Mouse (Mus musculus): Measurements from ENCODE around the gene Krt222.

Krt222 gene

DNA sequence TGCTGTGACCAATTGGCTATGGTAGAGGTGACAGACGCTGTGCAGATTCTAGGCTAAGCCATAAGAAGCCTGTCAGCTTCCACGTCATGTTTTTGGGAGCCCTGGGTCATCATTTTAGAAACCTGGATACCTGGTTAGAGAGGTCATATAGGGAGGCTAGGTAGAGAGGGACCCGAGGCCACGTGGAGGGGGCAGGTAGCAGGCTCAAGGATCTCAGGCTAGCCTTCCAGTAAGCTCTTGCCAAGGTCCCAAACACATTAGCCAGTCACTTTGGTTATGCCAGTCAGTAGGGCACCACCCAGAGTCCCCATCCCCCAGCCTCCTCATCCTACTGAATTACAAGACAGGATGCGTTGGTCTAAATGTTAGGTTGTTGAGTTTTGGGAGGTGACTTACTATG, 1.8 kb downstream of the Krt222 start:
- DNase-seq (ENCODE audit: low read depth in 2 of 2, low spot score in 2 of 2) = no peak

- peak; percentile 78 to 80 for DNase-seq (ENCODE audit: low read depth in 2 of 2, low spot score in 2 of 2)
These were observed 5.4 kb downstream of the Krt222 start for GRCm38 (mm10) chr11:99238468-99238867.

- DNase-seq (ENCODE audit: low read depth in 2 of 2, low spot score in 2 of 2) = no peak
These were observed 12.7 kb downstream of the Krt222 start for GRCm38 (mm10) chr11:99231049-99231816.

DNA sequence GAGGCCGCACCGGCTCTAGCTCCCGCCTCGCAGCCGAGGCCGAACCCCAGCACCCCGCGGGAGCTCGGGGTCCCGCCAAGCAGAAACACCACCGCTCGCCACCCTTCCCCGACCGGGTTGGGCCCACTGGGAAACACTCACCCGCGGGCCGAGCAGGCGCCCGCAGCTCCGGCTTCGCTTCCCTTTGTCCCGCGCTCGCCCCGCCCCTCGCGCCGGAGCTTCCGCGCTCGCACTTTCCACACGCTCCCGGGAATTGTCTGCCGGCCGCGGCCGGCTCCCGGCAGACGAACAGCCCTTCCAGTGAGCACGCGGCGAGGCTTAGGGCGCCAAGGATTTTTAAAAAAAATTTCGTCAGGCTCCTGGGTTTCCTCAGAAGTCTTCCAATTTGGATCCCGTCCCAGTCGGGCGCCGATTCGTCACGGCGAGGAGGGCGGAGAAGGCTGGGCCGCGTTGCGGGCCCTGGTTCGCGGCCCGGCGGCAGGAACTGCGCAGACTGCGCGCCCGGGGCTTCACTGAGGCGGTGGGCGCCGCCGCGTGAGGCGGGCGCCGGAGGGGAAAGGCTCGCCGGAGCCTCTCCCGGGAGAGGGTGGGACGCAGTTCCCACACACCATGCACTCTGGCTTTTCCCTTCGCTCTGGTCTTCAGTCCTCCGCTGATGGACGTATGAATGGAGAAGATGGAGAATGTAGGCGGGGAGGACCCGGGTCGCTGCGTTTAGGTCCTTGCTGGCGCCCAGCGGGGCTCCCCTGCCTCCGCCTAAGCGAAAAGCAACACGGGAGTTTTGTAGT, 13.4 kb downstream of the Krt222 start, which contains the start of gene Smarce1:
Gene Smarce1, minus strand, starts transcription at position 757 of the 788 bp plus-strand sequence.
- peak; percentile 63 to 69 for DNase-seq (ENCODE audit: low read depth in 2 of 2, low spot score in 2 of 2)

DNA sequence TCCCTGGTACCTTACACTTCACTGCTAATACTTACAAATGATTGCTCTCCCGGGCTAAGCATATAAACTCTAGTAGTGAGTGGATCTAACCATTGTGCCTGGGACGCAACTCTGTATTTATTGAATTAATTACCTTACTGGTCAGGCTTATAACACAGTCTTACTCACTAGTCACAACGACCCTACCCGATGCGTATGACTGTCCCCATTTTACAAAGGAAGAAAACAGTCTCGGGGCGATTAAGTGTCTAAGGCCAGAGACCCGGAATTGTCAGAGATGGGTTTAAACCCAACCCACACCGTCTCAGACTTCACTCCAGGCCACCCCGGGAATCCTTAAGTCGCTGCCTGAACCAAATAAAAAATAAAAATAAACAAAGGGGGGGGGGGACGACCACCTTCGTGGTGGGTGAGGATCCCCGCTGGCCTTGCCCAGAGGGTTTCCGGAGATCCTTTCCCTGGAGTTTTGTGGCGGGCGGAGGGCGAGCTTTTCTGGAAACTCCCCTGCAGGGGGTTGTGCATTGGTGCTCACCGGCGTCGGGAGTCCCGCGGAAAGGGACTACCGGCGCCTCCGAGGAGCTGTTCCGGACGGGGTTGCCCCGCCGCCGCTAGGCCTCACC, 14.1 kb downstream of the Krt222 start:
- DNase-seq (ENCODE audit: low read depth in 2 of 2, low spot score in 2 of 2) = no peak

GRCm38 (mm10) chr11:99226298-99226697, 17.6 kb downstream of the Krt222 start:
- no peak for DNase-seq (ENCODE audit: low read depth in 2 of 2, low spot score in 2 of 2)

GRCm38 (mm10) chr11:99223310-99223709, 20.6 kb downstream of the Krt222 start:
- no peak for DNase-seq (ENCODE audit: low read depth in 2 of 2, low spot score in 2 of 2)

DNA sequence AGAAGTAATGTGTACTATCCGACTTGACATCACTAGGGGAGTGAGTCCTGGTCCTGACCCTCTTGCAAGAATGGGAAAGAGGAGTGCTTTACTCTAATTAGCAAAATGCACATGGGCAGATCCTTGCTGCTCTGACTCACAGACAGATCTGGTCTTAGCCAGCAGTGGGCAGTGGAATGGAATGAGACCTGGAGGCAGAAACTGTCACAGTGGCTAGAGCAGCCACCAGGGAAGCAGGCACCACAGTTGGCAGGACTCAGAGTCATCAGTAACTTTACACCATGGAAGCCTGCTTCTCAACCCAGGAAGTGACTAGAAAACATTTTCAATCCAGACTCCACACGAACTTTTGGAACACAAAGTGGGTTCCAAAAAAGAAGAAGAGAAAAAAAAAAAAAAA, 22.1 kb downstream of the Krt222 start:
- no peak for DNase-seq (ENCODE audit: low read depth in 2 of 2, low spot score in 2 of 2)

GRCm38 (mm10) chr11:99217248-99217986, 26.5 kb downstream of the Krt222 start:
- DNase-seq (ENCODE audit: low read depth in 2 of 2, low spot score in 2 of 2) = no peak

DNA sequence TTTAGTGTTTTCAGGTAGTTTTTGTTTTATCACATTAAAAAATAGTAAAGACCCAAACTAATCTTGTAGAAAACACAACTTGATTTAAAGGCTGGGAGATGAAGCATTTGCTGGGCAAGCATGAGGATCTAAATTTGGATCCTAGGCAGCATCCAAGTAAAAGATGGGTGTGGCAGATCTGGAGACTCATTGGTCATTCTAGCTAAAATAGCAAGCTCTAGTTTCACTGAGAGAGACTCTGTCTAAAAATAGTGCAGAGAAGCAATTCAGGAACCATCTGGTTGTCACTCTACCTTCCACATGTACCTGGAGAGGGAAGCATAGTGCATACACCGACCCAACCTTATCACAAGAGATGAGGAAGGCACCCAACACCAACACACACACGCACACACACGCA, 27.7 kb downstream of the Krt222 start:
- DNase-seq (ENCODE audit: low read depth in 2 of 2, low spot score in 2 of 2) = no peak

- no peak for DNase-seq (ENCODE audit: low read depth in 2 of 2, low spot score in 2 of 2)
These were observed 31.2 kb downstream of the Krt222 start for GRCm38 (mm10) chr11:99212693-99213092.

GRCm38 (mm10) chr11:99211964-99212363, 31.9 kb downstream of the Krt222 start:
- DNase-seq (ENCODE audit: low read depth in 2 of 2, low spot score in 2 of 2) = no peak

GRCm38 (mm10) chr11:99208105-99208669, 35.7 kb downstream of the Krt222 start:
- DNase-seq (ENCODE audit: low read depth in 2 of 2, low spot score in 2 of 2) = no peak

DNA sequence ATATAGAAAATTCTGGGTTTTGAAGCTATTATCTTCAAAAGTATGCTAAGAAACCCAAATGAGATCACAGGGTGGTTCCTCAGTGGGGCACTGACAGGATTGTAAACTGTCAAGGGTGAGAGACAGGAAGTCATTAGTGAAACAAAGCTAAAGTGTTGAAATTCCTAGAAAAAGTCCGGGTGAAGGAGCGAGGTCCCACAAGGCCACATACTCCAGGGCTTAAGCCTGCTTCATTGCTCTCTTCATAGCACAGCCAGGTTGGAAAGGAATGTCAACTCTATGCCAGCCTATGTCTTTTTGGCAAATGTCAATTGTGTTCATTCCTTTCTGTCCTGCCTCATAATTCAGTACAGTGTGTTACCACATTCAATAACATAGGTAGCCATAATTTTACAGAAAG, 36.4 kb downstream of the Krt222 start:
- DNase-seq (ENCODE audit: low read depth in 2 of 2, low spot score in 2 of 2) = no peak

DNA sequence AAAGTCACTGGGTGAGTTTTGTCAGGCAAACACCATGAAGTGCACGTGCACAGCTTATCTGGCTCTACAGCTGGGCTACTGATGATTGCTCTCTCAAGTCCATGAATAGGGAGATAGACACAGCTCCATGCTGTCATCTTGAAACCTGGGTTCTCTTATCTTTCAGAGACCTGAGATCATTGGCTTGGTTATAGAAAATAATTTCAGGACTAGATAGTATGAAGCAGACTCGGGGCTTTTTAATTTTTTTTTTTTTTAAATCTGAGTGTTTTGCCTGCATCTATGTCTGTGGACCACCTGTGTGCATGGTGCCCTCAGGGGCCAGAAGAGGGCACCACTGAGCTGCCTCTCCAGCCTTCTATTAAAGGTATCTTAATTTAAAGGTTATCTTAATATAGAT, 36.9 kb downstream of the Krt222 start:
- peak; percentile 14 to 45 for DNase-seq (ENCODE audit: low read depth in 2 of 2, low spot score in 2 of 2)

DNA sequence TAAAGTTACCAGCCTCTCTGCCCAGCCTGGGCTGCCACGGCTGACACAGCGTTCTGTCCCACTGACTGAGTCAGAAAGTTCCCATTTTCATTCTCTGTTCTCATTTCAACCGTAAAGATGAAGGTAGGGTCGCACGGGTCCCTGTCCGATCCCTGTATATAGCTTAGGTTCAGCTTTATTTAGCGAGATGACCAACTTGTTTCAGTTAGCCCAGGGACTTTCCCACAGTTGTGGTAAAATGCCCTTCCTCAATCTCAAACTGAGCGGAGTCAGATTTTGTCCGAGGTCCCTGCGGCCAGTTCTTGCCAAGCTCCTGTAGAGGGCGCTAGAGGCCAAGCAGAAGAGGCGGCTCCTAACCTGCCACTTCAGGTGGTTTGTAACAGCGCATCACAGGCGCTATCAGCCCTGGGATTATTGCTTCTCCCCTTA, 54.7 kb downstream of the Krt222 start:
- peak; percentile 73 to 75 for DNase-seq (ENCODE audit: low read depth in 2 of 2, low spot score in 2 of 2)

- no peak for DNase-seq (ENCODE audit: low read depth in 2 of 2, low spot score in 2 of 2)
These were observed 56.5 kb downstream of the Krt222 start for GRCm38 (mm10) chr11:99187348-99187747.

DNA sequence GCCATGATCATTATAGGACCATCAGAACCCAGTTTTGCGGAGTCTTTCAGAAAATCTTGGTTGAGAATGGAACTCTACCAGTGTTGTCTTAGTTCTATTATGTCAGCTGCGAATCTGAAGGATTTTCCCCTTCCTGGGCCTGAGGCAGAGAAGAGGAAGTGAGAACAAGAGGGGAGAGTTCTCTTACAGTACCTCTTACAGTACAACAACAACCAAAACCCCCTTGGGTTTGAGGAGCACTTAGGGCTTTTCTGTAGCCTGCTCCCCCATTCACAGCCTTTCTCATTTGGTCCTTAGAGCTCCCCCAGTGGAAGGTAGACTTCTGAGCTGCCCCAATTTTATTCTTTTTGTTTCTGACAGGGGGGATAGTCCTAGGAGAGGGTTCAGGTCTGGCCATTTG, 57.0 kb downstream of the Krt222 start:
- peak in 1 of 2 experiments; percentile 40 for DNase-seq (ENCODE audit: low read depth in 2 of 2, low spot score in 2 of 2)

Measured in CD8-positive naive resting alpha-beta T cell, adult 2 months (primary cell).